Mouse (Mus musculus): ENCODE measurements around the gene Magi2. TPM values are rescaled to one million over a fixed set of nuclear protein-coding genes. Genes with fewer than 3 reads are reported as not detected.

Magi2 gene
- polyA plus RNA-seq, 1 experiment from 2014 or later, result 7.3 TPM

- no peaks in the 10 kb centered on the region for H3K4me1 ChIP-seq (ENCODE audit: control insufficient read depth, insufficient read depth, low read length)
- no peak overlapping the region for H3K4me2 ChIP-seq (replicated peaks; ENCODE audit: low read depth, low read length)
- no peak overlapping the region for H3K27ac ChIP-seq (ENCODE audit: low read length)
- H3K27me3 ChIP-seq (ENCODE audit: control insufficient read depth, insufficient read depth, low read length), result no peaks in the 10 kb centered on the region
- ATAC-seq (ENCODE audit: insufficient number of reproducible peaks, insufficient read depth, low FRiP score, low read depth), result no peak
- no peaks in the 10 kb centered on the region for H3K36me3 ChIP-seq (ENCODE audit: control insufficient read depth, insufficient read depth, low read length)
- H3K9ac ChIP-seq (replicated peaks; ENCODE audit: low read depth, low read length), result no peak overlapping the region
- WGBS, result 36% methylated on average over 4 of the region's 4 CpGs
- H3K9me3 ChIP-seq (ENCODE audit: control insufficient read depth, low read depth, low read length), result no peaks in the 10 kb centered on the region
- H3K4me3 ChIP-seq (ENCODE audit: low read depth, low read length), result no peak overlapping the region
Observed at GRCm38 (mm10) chr5:20446471-20447174, 1219.8 kb downstream of the Magi2 start.

DNA sequence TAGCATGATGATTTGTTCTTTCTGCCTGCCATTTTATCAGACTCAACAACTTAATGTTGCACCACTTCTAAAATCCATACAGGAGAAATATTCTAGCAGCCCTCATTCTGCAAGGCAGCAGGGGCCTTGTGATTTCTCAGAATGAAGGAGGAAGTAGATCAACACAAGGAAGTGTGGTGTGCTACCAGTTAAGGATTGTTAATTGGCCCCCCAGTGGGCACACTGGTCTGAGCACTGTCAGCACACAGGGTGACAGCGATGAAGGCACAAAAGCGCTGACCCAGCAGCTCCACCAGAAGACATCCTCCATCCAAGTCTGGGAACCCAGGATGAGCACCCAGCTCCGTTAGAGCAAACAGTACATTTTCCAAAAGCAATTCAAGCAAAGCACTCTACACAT is 1229.3 kb downstream of the Magi2 start:
- 60% methylated on average over 3 of the region's 3 CpGs for WGBS
- no peaks in the 10 kb centered on the region for H3K27me3 ChIP-seq (ENCODE audit: control insufficient read depth, insufficient read depth, low read length)
- no peaks in the 10 kb centered on the region for H3K36me3 ChIP-seq (ENCODE audit: control insufficient read depth, insufficient read depth, low read length)
- no peak overlapping the region for H3K27ac ChIP-seq (ENCODE audit: low read length)
- H3K4me2 ChIP-seq (replicated peaks; ENCODE audit: low read depth, low read length), result no peak overlapping the region
- H3K4me3 ChIP-seq (ENCODE audit: low read depth, low read length), result no peak overlapping the region
- no peaks in the 10 kb centered on the region for H3K9me3 ChIP-seq (ENCODE audit: control insufficient read depth, low read depth, low read length)
- H3K9ac ChIP-seq (replicated peaks; ENCODE audit: low read depth, low read length), result no peak overlapping the region
- no peaks in the 10 kb centered on the region for H3K4me1 ChIP-seq (ENCODE audit: control insufficient read depth, insufficient read depth, low read length)
- ATAC-seq (ENCODE audit: insufficient number of reproducible peaks, insufficient read depth, low FRiP score, low read depth), result no peak

DNA sequence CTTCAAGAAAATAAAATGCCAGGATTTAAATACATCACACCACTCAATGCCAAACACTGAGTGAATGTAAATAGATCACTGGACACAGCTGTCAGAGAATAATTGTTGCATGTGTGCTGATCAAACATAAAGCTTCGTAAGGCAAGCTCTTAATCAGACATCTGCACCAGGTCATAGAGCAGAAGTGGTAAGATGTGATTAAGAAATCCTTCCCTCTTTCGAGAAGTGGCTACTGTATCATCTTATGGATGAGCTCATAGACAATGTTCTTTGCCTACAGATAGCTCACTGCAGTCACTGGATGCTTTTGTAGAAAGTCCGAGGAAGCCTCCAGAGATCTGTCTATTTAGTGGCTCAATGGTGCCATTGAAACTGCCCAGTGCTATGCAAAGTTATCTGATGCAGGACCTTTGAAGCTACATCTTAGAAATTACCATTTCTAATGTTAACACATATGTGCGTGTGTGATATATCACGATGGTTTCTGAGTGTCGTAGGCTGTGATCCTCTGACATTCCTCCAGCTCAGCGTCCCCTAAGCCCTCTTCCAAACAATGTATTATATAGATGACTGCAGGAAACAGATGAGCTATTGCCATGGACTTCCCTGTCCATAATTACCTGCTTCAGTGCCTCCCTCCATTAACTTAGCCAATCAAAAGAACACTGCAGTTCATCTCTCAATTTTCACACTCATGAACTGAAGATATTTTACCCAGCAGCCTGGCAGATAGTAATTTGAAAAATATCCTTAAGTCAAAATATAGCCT is 1231.1 kb downstream of the Magi2 start:
- Histone ChIP-seq H3K4me3 (ENCODE audit: low read depth, low read length) (no peak overlapping the region), H3K9me3 (ENCODE audit: control insufficient read depth, low read depth, low read length) (no peaks in the 10 kb centered on the region), H3K27ac (ENCODE audit: low read length) (no peak overlapping the region), H3K27me3 (ENCODE audit: control insufficient read depth, insufficient read depth, low read length) (no peaks in the 10 kb centered on the region), H3K36me3 (ENCODE audit: control insufficient read depth, insufficient read depth, low read length) (no peaks in the 10 kb centered on the region), H3K9ac (replicated peaks; ENCODE audit: low read depth, low read length) (no peak overlapping the region), H3K4me2 (replicated peaks; ENCODE audit: low read depth, low read length) (no peak overlapping the region), H3K4me1 (ENCODE audit: control insufficient read depth, insufficient read depth, low read length) (no peaks in the 10 kb centered on the region)
- no peak for ATAC-seq (ENCODE audit: insufficient number of reproducible peaks, insufficient read depth, low FRiP score, low read depth)
- 56% methylated on average over 7 of the region's 7 CpGs for WGBS

DNA sequence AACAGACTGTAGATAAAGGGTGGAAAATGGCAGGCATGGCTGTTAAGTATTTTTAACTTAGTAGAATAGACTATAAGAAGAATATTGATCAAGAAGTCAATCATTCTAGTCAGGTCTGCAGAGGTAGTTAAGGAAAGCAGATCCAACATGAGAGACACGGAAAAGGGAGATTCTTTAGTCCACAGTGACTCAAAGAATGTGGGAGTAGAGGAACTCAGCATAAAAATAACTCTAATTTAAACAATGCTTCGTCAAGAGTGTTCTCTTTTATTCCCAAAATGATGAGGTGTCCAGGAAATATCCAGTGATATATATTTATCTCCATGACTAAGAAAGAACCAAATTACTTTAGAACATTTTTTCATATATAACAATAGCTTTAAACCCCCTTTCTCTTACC is 1234.9 kb downstream of the Magi2 start:
- H3K9ac ChIP-seq (replicated peaks; ENCODE audit: low read depth, low read length), result no peak overlapping the region
- no peak for ATAC-seq (ENCODE audit: insufficient number of reproducible peaks, insufficient read depth, low FRiP score, low read depth)
- H3K36me3 ChIP-seq (ENCODE audit: control insufficient read depth, insufficient read depth, low read length), result no peaks in the 10 kb centered on the region
- H3K9me3 ChIP-seq (ENCODE audit: control insufficient read depth, low read depth, low read length), result no peaks in the 10 kb centered on the region
- H3K27ac ChIP-seq (ENCODE audit: low read length), result no peak overlapping the region
- 60% methylated on average over 2 of the region's 2 CpGs for WGBS
- no peak overlapping the region for H3K4me2 ChIP-seq (replicated peaks; ENCODE audit: low read depth, low read length)
- H3K4me1 ChIP-seq (ENCODE audit: control insufficient read depth, insufficient read depth, low read length), result no peaks in the 10 kb centered on the region
- H3K27me3 ChIP-seq (ENCODE audit: control insufficient read depth, insufficient read depth, low read length), result no peaks in the 10 kb centered on the region
- no peak overlapping the region for H3K4me3 ChIP-seq (ENCODE audit: low read depth, low read length)

DNA sequence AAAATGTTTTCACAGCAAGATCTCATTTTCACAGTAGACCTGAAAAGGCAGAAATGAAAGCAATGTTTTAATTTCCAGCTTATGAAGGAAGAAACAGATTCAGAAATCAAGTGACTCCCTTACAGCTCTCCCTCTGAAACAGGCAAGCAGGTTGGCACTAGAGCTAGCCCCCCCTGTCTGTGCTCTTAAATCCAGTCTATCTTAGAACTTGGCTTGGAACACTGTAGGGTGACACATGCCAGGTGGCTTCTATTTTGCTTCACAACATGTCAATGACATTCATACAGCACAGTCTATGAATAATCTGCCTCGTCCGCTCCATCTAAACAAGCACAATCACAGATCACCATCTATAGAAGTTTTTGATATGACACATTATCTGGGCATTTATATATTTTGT is 1235.5 kb downstream of the Magi2 start:
- ATAC-seq (ENCODE audit: insufficient number of reproducible peaks, insufficient read depth, low FRiP score, low read depth), result no peak
- H3K9ac ChIP-seq (replicated peaks; ENCODE audit: low read depth, low read length), result no peak overlapping the region
- H3K27me3 ChIP-seq (ENCODE audit: control insufficient read depth, insufficient read depth, low read length), result no peaks in the 10 kb centered on the region
- H3K4me2 ChIP-seq (replicated peaks; ENCODE audit: low read depth, low read length), result no peak overlapping the region
- H3K4me1 ChIP-seq (ENCODE audit: control insufficient read depth, insufficient read depth, low read length), result no peaks in the 10 kb centered on the region
- no peaks in the 10 kb centered on the region for H3K36me3 ChIP-seq (ENCODE audit: control insufficient read depth, insufficient read depth, low read length)
- no peaks in the 10 kb centered on the region for H3K9me3 ChIP-seq (ENCODE audit: control insufficient read depth, low read depth, low read length)
- no peak overlapping the region for H3K27ac ChIP-seq (ENCODE audit: low read length)
- H3K4me3 ChIP-seq (ENCODE audit: low read depth, low read length), result no peak overlapping the region
- WGBS, result 87% methylated on average over 2 of the region's 2 CpGs

GRCm38 (mm10) chr5:20469721-20470120 is 1242.9 kb downstream of the Magi2 start:
- Histone ChIP-seq H3K4me3 (ENCODE audit: low read depth, low read length) (no peak overlapping the region), H3K36me3 (ENCODE audit: control insufficient read depth, insufficient read depth, low read length) (no peaks in the 10 kb centered on the region), H3K27ac (ENCODE audit: low read length) (no peak overlapping the region), H3K9ac (replicated peaks; ENCODE audit: low read depth, low read length) (no peak overlapping the region), H3K4me2 (replicated peaks; ENCODE audit: low read depth, low read length) (no peak overlapping the region), H3K27me3 (ENCODE audit: control insufficient read depth, insufficient read depth, low read length) (no peaks in the 10 kb centered on the region), H3K4me1 (ENCODE audit: control insufficient read depth, insufficient read depth, low read length) (no peaks in the 10 kb centered on the region), H3K9me3 (ENCODE audit: control insufficient read depth, low read depth, low read length) (no peaks in the 10 kb centered on the region)
- ATAC-seq (ENCODE audit: insufficient number of reproducible peaks, insufficient read depth, low FRiP score, low read depth), result no peak
- 78% methylated on average over 3 of the region's 3 CpGs for WGBS

DNA sequence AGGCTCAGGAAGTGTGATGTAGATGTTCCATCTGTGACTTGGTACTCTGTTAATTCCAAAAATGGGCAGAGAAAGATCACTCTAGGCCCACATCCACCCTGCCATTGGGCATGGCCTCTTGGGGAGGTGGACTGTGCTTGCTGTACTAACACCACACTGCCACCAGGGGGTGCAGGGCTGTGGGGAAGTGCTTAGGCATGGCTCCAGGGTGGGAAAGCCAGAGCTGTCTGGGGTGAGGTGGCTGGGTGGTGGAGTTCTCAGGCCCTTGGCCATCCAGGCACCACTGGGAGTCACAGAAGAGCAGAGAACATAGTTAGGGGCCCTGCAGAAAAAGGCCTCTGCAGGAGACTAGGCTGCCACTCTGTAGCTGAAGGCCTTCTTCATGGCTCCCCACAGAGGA is 1243.6 kb downstream of the Magi2 start:
- no peak overlapping the region for H3K27ac ChIP-seq (ENCODE audit: low read length)
- no peaks in the 10 kb centered on the region for H3K4me1 ChIP-seq (ENCODE audit: control insufficient read depth, insufficient read depth, low read length)
- no peak overlapping the region for H3K4me2 ChIP-seq (replicated peaks; ENCODE audit: low read depth, low read length)
- no peak for ATAC-seq (ENCODE audit: insufficient number of reproducible peaks, insufficient read depth, low FRiP score, low read depth)
- H3K9me3 ChIP-seq (ENCODE audit: control insufficient read depth, low read depth, low read length), result no peaks in the 10 kb centered on the region
- H3K27me3 ChIP-seq (ENCODE audit: control insufficient read depth, insufficient read depth, low read length), result no peaks in the 10 kb centered on the region
- no peaks in the 10 kb centered on the region for H3K36me3 ChIP-seq (ENCODE audit: control insufficient read depth, insufficient read depth, low read length)
- no peak overlapping the region for H3K9ac ChIP-seq (replicated peaks; ENCODE audit: low read depth, low read length)
- no peak overlapping the region for H3K4me3 ChIP-seq (ENCODE audit: low read depth, low read length)

DNA sequence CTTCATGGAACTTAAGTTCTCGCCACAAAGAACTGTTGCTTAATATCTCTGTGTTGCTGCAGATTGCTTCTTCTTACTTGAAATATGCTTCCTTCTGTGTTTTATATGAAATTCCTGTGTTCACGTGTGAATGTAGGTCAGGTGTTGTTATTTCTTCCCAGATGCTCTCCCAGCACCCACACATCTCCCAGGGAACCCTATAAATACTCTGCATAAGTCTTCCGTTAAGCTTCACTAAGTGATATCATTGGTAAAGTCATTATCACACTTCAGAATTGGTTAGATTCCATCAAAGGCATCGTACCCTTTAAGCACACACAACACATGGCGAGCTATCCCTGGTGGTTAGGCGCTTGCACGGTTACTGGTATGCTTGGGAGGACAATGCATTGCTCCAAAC is 1257.7 kb downstream of the Magi2 start:
- no peaks in the 10 kb centered on the region for H3K36me3 ChIP-seq (ENCODE audit: control insufficient read depth, insufficient read depth, low read length)
- ATAC-seq (ENCODE audit: insufficient number of reproducible peaks, insufficient read depth, low FRiP score, low read depth), result no peak
- H3K4me3 ChIP-seq (ENCODE audit: low read depth, low read length), result no peak overlapping the region
- no peak overlapping the region for H3K27ac ChIP-seq (ENCODE audit: low read length)
- no peaks in the 10 kb centered on the region for H3K4me1 ChIP-seq (ENCODE audit: control insufficient read depth, insufficient read depth, low read length)
- H3K27me3 ChIP-seq (ENCODE audit: control insufficient read depth, insufficient read depth, low read length), result no peaks in the 10 kb centered on the region
- H3K4me2 ChIP-seq (replicated peaks; ENCODE audit: low read depth, low read length), result no peak overlapping the region
- H3K9ac ChIP-seq (replicated peaks; ENCODE audit: low read depth, low read length), result no peak overlapping the region
- no peaks in the 10 kb centered on the region for H3K9me3 ChIP-seq (ENCODE audit: control insufficient read depth, low read depth, low read length)
- 87% methylated on average over 7 of the region's 7 CpGs for WGBS

Measured in stomach, embryonic 14.5 days (tissue).